Mouse (Mus musculus): ENCODE results near the gene Ovol1. TPM values are rescaled to one million over a fixed set of nuclear protein-coding genes. Genes with fewer than 3 reads are reported as not detected.
A peak's percentile ranks its signal among the peaks of the same experiment; 100 is the strongest.

Gene Ovol1
- polyA plus RNA-seq, 1 experiment from 2014 or later = 12.3 TPM

DNA sequence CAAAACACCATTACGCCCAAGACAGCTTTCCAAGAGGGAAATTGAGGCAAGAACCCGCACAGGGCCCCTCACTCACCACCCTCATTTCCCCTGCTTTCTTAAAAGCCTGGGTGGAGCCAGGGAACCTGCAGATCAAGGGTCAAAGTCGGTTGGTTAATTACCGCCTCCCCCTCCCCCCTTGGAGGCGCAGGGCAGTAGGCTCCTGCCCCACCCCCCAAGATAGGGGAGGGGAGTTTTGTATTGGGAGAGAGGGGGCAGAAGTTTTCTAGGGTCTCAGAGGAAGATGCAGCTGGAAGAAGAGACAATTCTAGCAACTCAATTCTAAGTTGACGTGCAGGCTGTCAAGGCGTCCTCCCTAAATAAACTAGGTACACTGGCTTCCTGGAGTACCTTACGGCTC, 1.2 kb downstream of the Ovol1 start:
- no peak for ATAC-seq (replicated peaks; ENCODE audit: low FRiP score, low read depth)
- H3K27ac ChIP-seq = peak overlapping the region; percentile 95
- H3K4me2 ChIP-seq (ENCODE audit: low read length) = peak overlapping the region; percentile 61
- no peaks in the 10 kb centered on the region for H3K9me3 ChIP-seq (replicated peaks; ENCODE audit: low read length)
- no peak for DNase-seq (ENCODE audit: low spot score)
- H3K4me3 ChIP-seq (replicated peaks; ENCODE audit: low read depth, low read length) = peak overlapping the region; percentile 46
- peaks cover 11% of the 10 kb centered on the region for H3K4me1 ChIP-seq (replicated peaks; ENCODE audit: insufficient read depth, low read length)
- WGBS = 10% methylated on average over 8 of the region's 8 CpGs
- peaks cover 4% of the 10 kb centered on the region; the same call in 1 of the 2 replicates for H3K27me3 ChIP-seq (ENCODE audit: insufficient read depth, low read length)
- no peak for TF ChIP-seq CTCF (IDR thresholded peaks at IDR 0.05; ENCODE audit: low read depth)
- no peaks in the 10 kb centered on the region for H3K36me3 ChIP-seq (ENCODE audit: insufficient read depth, low read length)
- peak overlapping the region; percentile 59 for H3K9ac ChIP-seq (ENCODE audit: low read depth, low read length)

DNA sequence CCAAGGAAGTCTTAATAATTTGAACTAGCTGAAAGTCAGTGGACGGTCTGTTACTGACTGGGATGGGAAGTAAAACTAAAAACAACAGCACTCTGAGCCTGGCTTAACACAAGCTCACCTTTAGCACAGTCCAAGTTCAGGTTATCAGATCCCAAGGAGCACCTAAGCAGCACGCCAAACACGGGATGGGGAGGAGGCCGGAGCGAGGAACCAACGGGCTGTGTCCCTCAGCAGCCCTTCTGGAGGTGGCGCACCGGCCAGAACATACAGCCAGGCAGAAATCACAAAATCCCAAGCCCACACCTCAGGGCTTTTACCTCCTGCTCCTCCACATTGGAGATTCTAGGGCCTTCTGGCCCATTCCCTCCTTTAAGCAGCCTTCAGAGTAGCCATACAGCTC, 1.7 kb downstream of the Ovol1 start:
- Histone ChIP-seq H3K4me2 (ENCODE audit: low read length) (peak overlapping the region; percentile 61), H3K36me3 (ENCODE audit: insufficient read depth, low read length) (no peaks in the 10 kb centered on the region), H3K9me3 (replicated peaks; ENCODE audit: low read length) (no peaks in the 10 kb centered on the region), H3K4me3 (replicated peaks; ENCODE audit: low read depth, low read length) (peak overlapping the region; percentile 46), H3K27ac (peak overlapping the region; percentile 95), H3K27me3 (ENCODE audit: insufficient read depth, low read length) (peaks cover 4% of the 10 kb centered on the region; the same call in 1 of the 2 replicates), H3K9ac (ENCODE audit: low read depth, low read length) (peak overlapping the region; percentile 59), H3K4me1 (replicated peaks; ENCODE audit: insufficient read depth, low read length) (peaks cover 11% of the 10 kb centered on the region)
- no peak for ATAC-seq (replicated peaks; ENCODE audit: low FRiP score, low read depth)
- no peak for DNase-seq (ENCODE audit: low spot score)
- WGBS = 38% methylated on average over 8 of the region's 8 CpGs
- no peak for TF ChIP-seq CTCF (IDR thresholded peaks at IDR 0.05; ENCODE audit: low read depth)

DNA sequence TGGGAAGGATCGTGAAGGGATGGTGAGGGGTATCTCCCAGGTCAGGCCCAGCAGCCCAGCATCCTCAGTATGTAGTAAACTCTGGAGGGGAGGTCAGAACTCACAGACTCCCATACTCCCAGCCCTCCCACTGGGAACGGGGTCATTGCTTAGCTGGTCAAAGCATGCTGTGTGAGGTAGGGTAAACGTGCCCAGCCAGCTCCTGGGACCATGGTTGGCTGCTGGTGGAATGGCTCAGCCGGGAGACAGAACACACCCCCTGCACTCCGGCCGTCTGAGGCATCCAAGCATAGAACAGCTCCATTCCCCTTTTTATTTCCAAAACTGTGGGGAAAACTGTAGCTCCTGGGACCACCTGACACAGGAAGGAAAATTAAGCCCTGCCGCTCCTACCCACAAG, 2.3 kb downstream of the Ovol1 start:
- DNase-seq (ENCODE audit: low spot score) = peak; percentile 66

DNA sequence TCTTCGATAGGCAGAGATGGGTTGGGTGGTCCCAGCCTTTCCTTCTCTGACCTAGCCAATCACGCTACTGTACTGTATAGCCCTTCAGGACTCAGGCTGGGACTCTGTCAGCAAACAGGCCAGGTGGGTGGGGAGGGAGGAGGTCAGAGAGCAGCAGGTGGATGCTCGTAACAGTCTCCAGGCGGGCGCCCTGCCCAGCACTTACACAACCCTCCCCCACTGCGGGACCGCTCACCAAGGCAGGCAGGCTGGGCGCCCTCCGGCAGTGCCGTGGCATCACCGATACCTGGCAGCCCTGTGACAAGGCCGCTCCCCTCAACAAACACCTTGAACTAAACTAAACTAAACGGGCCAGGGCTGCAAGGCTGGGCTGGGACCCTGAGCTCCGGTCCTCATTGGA, 6.2 kb downstream of the Ovol1 start:
- no peaks in the 10 kb centered on the region for H3K9me3 ChIP-seq (replicated peaks; ENCODE audit: low read length)
- no peak for TF ChIP-seq CTCF (IDR thresholded peaks at IDR 0.05; ENCODE audit: low read depth)
- DNase-seq (ENCODE audit: low spot score) = no peak
- no peak overlapping the region for H3K4me2 ChIP-seq (ENCODE audit: low read length)
- peak; percentile 62 for ATAC-seq (replicated peaks; ENCODE audit: low FRiP score, low read depth)
- peaks cover 11% of the 10 kb centered on the region; the same call in 1 of the 2 replicates for H3K4me1 ChIP-seq (replicated peaks; ENCODE audit: insufficient read depth, low read length)
- no peak overlapping the region; the same call in 1 of the 2 replicates for H3K27ac ChIP-seq
- peaks cover 3% of the 10 kb centered on the region; the same call in 1 of the 2 replicates for H3K27me3 ChIP-seq (ENCODE audit: insufficient read depth, low read length)
- peaks cover 17% of the 10 kb centered on the region for H3K36me3 ChIP-seq (ENCODE audit: insufficient read depth, low read length)
- no peak overlapping the region for H3K4me3 ChIP-seq (replicated peaks; ENCODE audit: low read depth, low read length)
- H3K9ac ChIP-seq (ENCODE audit: low read depth, low read length) = no peak overlapping the region
- 62% methylated on average over 13 of the region's 14 CpGs for WGBS

More for the DNA sequence above, 2.3 kb downstream of the Ovol1 start:
- H3K27ac ChIP-seq = peak overlapping the region; percentile 95
- peak overlapping the region; percentile 46 for H3K4me3 ChIP-seq (replicated peaks; ENCODE audit: low read depth, low read length)
- H3K9ac ChIP-seq (ENCODE audit: low read depth, low read length) = no peak overlapping the region
- H3K4me2 ChIP-seq (ENCODE audit: low read length) = peak overlapping the region; percentile 61
- H3K27me3 ChIP-seq (ENCODE audit: insufficient read depth, low read length) = peaks cover 4% of the 10 kb centered on the region; the same call in 1 of the 2 replicates
- 19% methylated on average over 7 of the region's 7 CpGs for WGBS
- H3K4me1 ChIP-seq (replicated peaks; ENCODE audit: insufficient read depth, low read length) = peaks cover 11% of the 10 kb centered on the region
- no peak for TF ChIP-seq CTCF (IDR thresholded peaks at IDR 0.05; ENCODE audit: low read depth)
- H3K9me3 ChIP-seq (replicated peaks; ENCODE audit: low read length) = no peaks in the 10 kb centered on the region
- ATAC-seq (replicated peaks; ENCODE audit: low FRiP score, low read depth) = peak; percentile 16; the same call in 1 of the 2 replicates
- no peaks in the 10 kb centered on the region for H3K36me3 ChIP-seq (ENCODE audit: insufficient read depth, low read length)

DNA sequence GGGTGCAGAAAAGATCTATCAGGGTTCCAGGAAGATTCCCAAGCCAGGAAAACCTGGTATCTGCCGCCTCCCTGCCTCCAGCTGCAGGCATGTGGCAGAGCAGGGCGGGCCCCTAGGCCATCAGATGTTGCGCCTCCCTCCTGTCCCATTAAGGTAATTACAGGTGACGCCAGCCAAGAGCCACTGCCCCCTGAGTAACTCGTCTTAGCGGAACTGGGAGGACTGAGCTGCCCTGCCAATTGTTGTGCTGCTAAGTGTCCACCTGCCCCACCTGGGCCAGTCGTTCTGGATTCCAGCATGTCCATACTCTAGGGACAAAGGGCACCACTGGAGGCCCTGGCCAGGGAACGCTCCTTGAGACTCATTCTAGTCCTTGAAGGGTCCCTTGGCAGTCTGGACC, 6.6 kb downstream of the Ovol1 start:
- H3K4me1 ChIP-seq (replicated peaks; ENCODE audit: insufficient read depth, low read length) = peaks cover 11% of the 10 kb centered on the region; the same call in 1 of the 2 replicates
- ATAC-seq (replicated peaks; ENCODE audit: low FRiP score, low read depth) (peak; percentile 59), DNase-seq (ENCODE audit: low spot score) (no peak)
- H3K9ac ChIP-seq (ENCODE audit: low read depth, low read length) = no peak overlapping the region
- H3K4me2 ChIP-seq (ENCODE audit: low read length) = no peak overlapping the region
- H3K9me3 ChIP-seq (replicated peaks; ENCODE audit: low read length) = no peaks in the 10 kb centered on the region
- no peaks in the 10 kb centered on the region for H3K27me3 ChIP-seq (ENCODE audit: insufficient read depth, low read length)
- H3K36me3 ChIP-seq (ENCODE audit: insufficient read depth, low read length) = peaks cover 17% of the 10 kb centered on the region
- 0 out of 2 replicates have a peak, but pooled peaks have one; percentile 1 for TF ChIP-seq CTCF (IDR thresholded peaks at IDR 0.05; ENCODE audit: low read depth)
- no peak overlapping the region for H3K4me3 ChIP-seq (replicated peaks; ENCODE audit: low read depth, low read length)
- 40% methylated on average over 8 of the region's 8 CpGs for WGBS
- no peak overlapping the region; the same call in 1 of the 2 replicates for H3K27ac ChIP-seq

DNA sequence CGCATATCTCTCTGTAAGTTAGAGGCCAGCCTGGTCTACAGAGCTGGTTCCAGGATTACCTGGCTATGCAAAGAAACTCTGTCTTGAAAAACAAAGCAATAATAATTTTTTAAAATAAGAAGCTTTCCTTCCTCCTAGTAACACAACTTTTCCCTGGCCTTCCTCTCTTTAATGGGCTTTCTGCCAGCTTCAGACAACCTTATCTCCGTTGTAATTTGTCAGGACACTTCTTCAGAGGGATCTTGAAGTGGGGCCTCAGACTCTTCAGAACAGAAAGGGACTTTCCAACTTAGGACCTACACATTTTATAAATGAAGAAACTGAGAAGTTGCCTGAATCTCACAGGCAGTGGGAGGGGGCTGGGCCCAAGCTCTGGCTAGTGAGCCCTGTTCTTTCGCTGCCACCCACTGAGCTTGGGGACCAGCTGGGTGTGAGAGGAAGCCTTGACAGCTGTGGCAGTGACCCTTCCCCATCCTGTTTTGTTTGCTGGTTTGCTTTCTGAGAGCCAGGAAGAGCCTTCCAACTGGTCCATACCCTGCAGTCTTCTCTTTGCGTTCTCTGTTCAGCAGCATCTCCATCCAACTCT, 12.9 kb downstream of the Ovol1 start:
- DNase-seq (ENCODE audit: low spot score) (no peak), ATAC-seq (replicated peaks; ENCODE audit: low FRiP score, low read depth) (no peak)
- H3K4me3 ChIP-seq (replicated peaks; ENCODE audit: low read depth, low read length) = no peak overlapping the region
- H3K27ac ChIP-seq = no peak overlapping the region
- H3K36me3 ChIP-seq (ENCODE audit: insufficient read depth, low read length) = peaks cover 17% of the 10 kb centered on the region
- H3K4me2 ChIP-seq (ENCODE audit: low read length) = no peak overlapping the region
- TF ChIP-seq CTCF (IDR thresholded peaks at IDR 0.05; ENCODE audit: low read depth) = no peak
- H3K9me3 ChIP-seq (replicated peaks; ENCODE audit: low read length) = no peaks in the 10 kb centered on the region
- no peaks in the 10 kb centered on the region for H3K27me3 ChIP-seq (ENCODE audit: insufficient read depth, low read length)
- no peaks in the 10 kb centered on the region for H3K4me1 ChIP-seq (replicated peaks; ENCODE audit: insufficient read depth, low read length)
- H3K9ac ChIP-seq (ENCODE audit: low read depth, low read length) = no peak overlapping the region
- WGBS = 78% methylated on average over 4 of the region's 4 CpGs
